In the genomic region with DNA sequence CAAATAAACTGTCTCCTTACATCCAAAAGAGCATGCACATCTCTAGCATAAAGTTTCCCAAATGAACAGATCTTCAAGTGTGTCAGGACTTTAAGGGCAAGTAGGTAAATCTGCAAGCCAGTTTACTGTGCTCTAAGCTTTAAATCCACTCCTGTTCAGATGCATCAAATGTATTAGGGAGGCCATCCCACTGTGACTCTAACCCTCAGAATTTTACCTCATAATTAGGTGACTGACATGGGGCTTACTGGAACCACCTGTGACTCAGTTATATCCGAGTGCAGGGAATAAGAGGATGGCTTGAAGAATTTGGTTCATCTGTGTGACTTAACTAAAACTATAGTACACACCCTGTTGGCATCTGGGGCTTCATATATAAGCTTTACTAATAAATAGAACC, we compare ENCODE assay signal across 9 mouse cellular contexts. TPM values are rescaled to one million over a fixed set of nuclear protein-coding genes. Genes with fewer than 3 reads are reported as not detected.
A peak's percentile ranks its signal among the peaks of the same experiment; 100 is the strongest.
DNase-seq lines count a peak whose midpoint lies in the region; ATAC-seq and TF ChIP-seq lines count a peak whose summit lies in the region.
"Had no signal": no experiment of that assay in that cellular context is flagged by ENCODE, and none has a peak within 500 bp of the region (broad histone marks: within the 10 kb centered on the region; RNA-seq: fewer than 3 reads in every experiment).

No protein-coding gene starts in this region.

- DNase-seq in lung, postnatal 36 days: no peak
- no peak for DNase-seq in embryonic facial prominence, embryonic 14.5 days (ENCODE audit: low spot score)
- DNase-seq in limb, embryonic 10.5 days (ENCODE audit: low spot score): no peak
- DNase-seq in retina, embryonic 14.5 days (ENCODE audit: low spot score): peak; percentile 5
- DNase-seq in right cerebral cortex, postnatal 10 days (ENCODE audit: low spot score in 2 of 2): no peak
- DNase-seq in kidney, adult 2 months: no peak
- DNase-seq in layer of hippocampus, postnatal 25 days (ENCODE audit: extremely low spot score in 1 of 2, low spot score in 1 of 2): no peak
- DNase-seq: cerebellum, adult 11-12 months had no signal

- no peak for TF ChIP-seq CTCF in kidney, adult 2 months (conservative IDR thresholded peaks at IDR 0.05; ENCODE audit: insufficient read depth, insufficient read length, low read depth, low read length)

- peak overlapping the region; percentile 100 for H3K27ac ChIP-seq in lung, embryonic 15.5 days
- peak overlapping the region; percentile 100 for H3K27ac ChIP-seq in embryonic facial prominence, embryonic 14.5 days (replicated peaks; ENCODE audit: low read depth, low read length)
- peak overlapping the region; percentile 99 for H3K27ac ChIP-seq in limb, embryonic 10.5 days
- H3K27ac ChIP-seq in kidney, adult 2 months (ENCODE audit: insufficient read depth, low read depth, low read length): no peak overlapping the region

- peak overlapping the region; percentile 88 for H3K9ac ChIP-seq in lung, embryonic 15.5 days
- H3K9ac ChIP-seq in embryonic facial prominence, embryonic 14.5 days (ENCODE audit: low read depth, low read length): peak overlapping the region; percentile 97

- no peak for ATAC-seq in lung, embryonic 15.5 days (ENCODE audit: borderline replicate concordance, extremely low read depth, low FRiP score, low TSS enrichment)
- no peak for ATAC-seq in embryonic facial prominence, embryonic 14.5 days (ENCODE audit: low read depth)

- H3K27me3 ChIP-seq in lung, embryonic 15.5 days: no peaks in the 10 kb centered on the region
- H3K27me3 ChIP-seq in embryonic facial prominence, embryonic 14.5 days (replicated peaks; ENCODE audit: control insufficient read depth, insufficient read depth, low read length): no peaks in the 10 kb centered on the region
- H3K27me3 ChIP-seq in limb, embryonic 10.5 days (ENCODE audit: low read depth, poor library complexity, severe bottlenecking): no peaks in the 10 kb centered on the region
- H3K27me3 ChIP-seq in kidney, adult 2 months (replicated peaks; ENCODE audit: control insufficient read depth, insufficient read depth, low read length): no peaks in the 10 kb centered on the region

- TF ChIP-seq POLR2A in kidney, adult 2 months (IDR thresholded peaks at IDR 0.05; ENCODE audit: low read depth, low read length): no peak

- no peaks in the 10 kb centered on the region for H3K9me3 ChIP-seq in lung, embryonic 15.5 days
- no peaks in the 10 kb centered on the region for H3K9me3 ChIP-seq in embryonic facial prominence, embryonic 14.5 days (ENCODE audit: control insufficient read depth, low read length)
- H3K9me3 ChIP-seq in limb, embryonic 10.5 days (replicated peaks): no peaks in the 10 kb centered on the region

- H3K4me1 ChIP-seq in lung, embryonic 15.5 days: peaks cover 10% of the 10 kb centered on the region
- peaks cover 13% of the 10 kb centered on the region; the same call in 1 of the 2 replicates for H3K4me1 ChIP-seq in embryonic facial prominence, embryonic 14.5 days (ENCODE audit: control insufficient read depth, insufficient read depth, low read length)
- peaks cover 14% of the 10 kb centered on the region for H3K4me1 ChIP-seq in limb, embryonic 10.5 days
- H3K4me1 ChIP-seq in kidney, adult 2 months (ENCODE audit: control insufficient read depth, insufficient read depth, low read length): 0 out of 2 replicates have a peak, but pooled peaks cover 3% of the 10 kb centered on the region

- peak overlapping the region; percentile 62 for H3K4me2 ChIP-seq in lung, embryonic 15.5 days
- peak overlapping the region; percentile 65 for H3K4me2 ChIP-seq in embryonic facial prominence, embryonic 14.5 days (ENCODE audit: low read depth, low read length)

- 5% methylated on average over 1 of the region's 1 CpGs for WGBS in lung, embryonic 15.5 days
- 11% methylated on average over 1 of the region's 1 CpGs for WGBS in embryonic facial prominence, embryonic 14.5 days
- WGBS in limb, embryonic 10.5 days: 40% methylated on average over 1 of the region's 1 CpGs
- WGBS in kidney, adult 2 months: 14% methylated on average over 1 of the region's 1 CpGs

- peaks cover 32% of the 10 kb centered on the region for H3K36me3 ChIP-seq in lung, embryonic 15.5 days
- H3K36me3 ChIP-seq in embryonic facial prominence, embryonic 14.5 days (ENCODE audit: control insufficient read depth, insufficient read depth, low read length): peaks cover 43% of the 10 kb centered on the region
- peaks cover 44% of the 10 kb centered on the region for H3K36me3 ChIP-seq in limb, embryonic 10.5 days
- peaks cover 7% of the 10 kb centered on the region for H3K36me3 ChIP-seq in kidney, adult 2 months (ENCODE audit: control insufficient read depth, insufficient read depth, low read length)

- peak overlapping the region; percentile 88 for H3K4me3 ChIP-seq in lung, embryonic 15.5 days
- peak overlapping the region; percentile 86 for H3K4me3 ChIP-seq in embryonic facial prominence, embryonic 14.5 days (ENCODE audit: low read depth, low read length)
- H3K4me3 ChIP-seq in limb, embryonic 10.5 days: peak overlapping the region; percentile 73
- no peak overlapping the region for H3K4me3 ChIP-seq in kidney, adult 2 months (ENCODE audit: insufficient read depth, low read depth, low read length)

RNA-seq across cellular contexts. Expression of gene Tor1aip2, which starts 0.5 kb away (rescaled TPM):
- 105 and 110 TPM in 2 replicates for polyA plus RNA-seq in lung, embryonic 15.5 days (2015; fragmentation: Nextera tagmentation; extraction: Ambion mirVana)
- 113 and 121 TPM in 2 replicates for polyA plus RNA-seq in embryonic facial prominence, embryonic 14.5 days (2014; fragmentation: Nextera tagmentation; extraction: Ambion mirVana)
- 114 and 116 TPM in 2 replicates for polyA plus RNA-seq in limb, embryonic 10.5 days (2016; fragmentation: Nextera tagmentation; extraction: Ambion mirVana)
- 84.6 and 85.7 TPM in 2 replicates for polyA plus RNA-seq in kidney, adult 2 months (2012; rRNA removed)
- 10 to 100 TPM; 56.2 to 56.3 TPM for total RNA-seq in layer of hippocampus, postnatal 25 days (2021)

RNA-seq across cellular contexts. Expression of gene Tor1aip1, which starts 1.6 kb away (rescaled TPM):
- polyA plus RNA-seq in lung, embryonic 15.5 days (2015; fragmentation: Nextera tagmentation; extraction: Ambion mirVana): 43.6 and 50.9 TPM in 2 replicates
- 44.0 and 44.8 TPM in 2 replicates for polyA plus RNA-seq in embryonic facial prominence, embryonic 14.5 days (2014; fragmentation: Nextera tagmentation; extraction: Ambion mirVana)
- 39.1 and 43.0 TPM in 2 replicates for polyA plus RNA-seq in limb, embryonic 10.5 days (2016; fragmentation: Nextera tagmentation; extraction: Ambion mirVana)
- 32.5 and 35.3 TPM in 2 replicates for polyA plus RNA-seq in kidney, adult 2 months (2012; rRNA removed)
- 10 to 100 TPM; 28.6 to 32.4 TPM for total RNA-seq in layer of hippocampus, postnatal 25 days (2021)
